Mouse (Mus musculus): ENCODE data around the gene Scrn1.

Gene Scrn1

DNA sequence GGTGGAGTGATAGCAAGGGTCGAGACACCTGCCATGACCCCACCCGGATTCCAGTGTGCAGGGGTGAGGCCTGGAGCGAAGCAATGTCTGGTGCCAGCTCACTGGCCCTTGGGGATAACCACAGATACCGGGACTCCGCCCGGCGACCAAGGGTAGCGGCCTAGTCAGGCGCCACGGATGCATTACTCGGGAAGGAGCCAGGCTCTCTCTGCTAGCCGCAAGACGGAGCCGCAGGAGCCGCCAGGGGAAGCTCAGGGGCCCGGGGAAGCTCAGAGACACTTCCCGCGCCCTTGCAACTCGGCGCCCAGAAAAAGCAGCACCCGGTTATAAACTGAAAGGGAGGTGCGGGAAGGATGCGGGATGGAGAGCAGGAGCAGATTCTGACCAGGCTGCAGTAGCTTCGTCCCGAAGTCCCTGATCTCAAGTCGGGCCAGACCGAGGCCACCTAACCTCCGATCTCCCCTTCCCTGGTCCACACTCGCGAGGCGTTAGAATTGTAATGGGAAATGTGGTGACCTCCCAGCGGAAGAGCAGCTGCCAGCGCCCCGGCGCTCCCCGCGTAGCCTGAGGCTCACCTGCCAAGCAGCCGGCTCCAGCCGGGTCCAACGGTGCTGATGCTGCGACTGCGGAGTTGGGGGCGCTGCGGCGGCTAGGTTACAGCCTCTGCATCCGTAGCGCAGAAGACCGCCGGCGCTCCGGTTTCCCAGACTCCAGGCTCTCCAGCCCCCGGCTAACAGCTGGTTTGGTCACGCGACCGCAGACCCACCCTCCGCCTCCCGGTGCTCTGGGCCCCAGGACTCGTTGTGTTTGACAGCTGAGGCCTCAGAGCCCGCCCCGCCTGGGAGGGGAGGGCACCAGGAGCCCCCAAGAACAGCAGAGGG lies at the start of gene Scrn1:
TSS of gene Scrn1 (minus strand) at position 825 of the 881 bp plus-strand sequence.
- peak; percentile 67 for DNase-seq (ENCODE audit: low read depth, low spot score)

DNA sequence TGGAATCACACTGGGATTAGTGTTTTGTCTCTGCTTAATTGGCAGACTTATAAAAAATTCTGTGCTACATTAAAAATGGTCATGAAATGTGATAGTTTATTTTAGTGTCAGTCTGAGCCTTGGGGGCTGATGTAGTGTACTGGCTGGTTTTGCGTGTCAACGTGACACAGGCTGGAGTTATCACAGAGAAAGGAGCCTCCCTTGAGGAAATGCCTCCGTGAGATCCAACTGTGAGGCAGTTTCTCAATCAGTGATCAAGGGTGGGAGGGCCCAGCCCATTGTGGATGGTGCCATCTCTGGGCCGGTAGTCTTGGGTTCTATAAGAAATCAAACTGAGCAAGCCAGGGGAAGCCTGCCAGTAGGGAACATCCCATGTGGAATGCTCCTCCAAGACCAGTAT lies 40.0 kb upstream of the Scrn1 start:
- DNase-seq (ENCODE audit: low read depth, low spot score) = no peak

DNA sequence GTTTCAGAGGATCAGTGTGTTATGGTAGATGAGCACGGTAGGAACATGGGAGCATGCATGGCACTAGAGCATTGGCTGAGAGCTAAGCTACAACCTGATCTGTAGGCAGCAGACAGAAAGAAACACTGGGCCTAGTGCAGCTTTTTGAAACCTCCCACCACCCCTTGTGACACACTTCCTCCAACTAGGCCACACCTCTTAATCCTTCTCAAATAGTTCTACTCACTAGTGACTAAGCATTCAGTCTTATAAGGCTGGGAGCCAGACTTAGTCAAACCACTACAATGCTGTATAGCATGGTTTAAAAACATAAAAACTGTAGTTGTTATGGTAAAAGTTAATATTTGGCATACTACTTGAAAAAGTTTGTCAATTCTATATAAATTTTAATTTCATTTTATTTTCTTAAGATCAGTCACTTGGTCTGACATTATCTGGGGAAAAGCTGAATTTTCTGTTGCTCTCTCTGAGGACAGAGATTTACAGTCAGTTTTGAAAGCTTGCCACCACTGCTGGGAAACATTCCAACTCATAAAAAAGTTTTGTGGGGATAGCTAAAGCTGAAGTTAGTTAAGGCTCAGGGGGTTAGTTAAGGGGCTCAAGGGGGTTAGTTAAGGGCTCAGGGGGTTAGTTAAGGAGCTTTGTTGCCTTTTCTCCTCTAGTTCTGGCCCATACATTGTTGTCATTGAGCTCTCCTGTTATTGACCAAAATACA lies 37.9 kb upstream of the Scrn1 start:
- no peak for DNase-seq (ENCODE audit: low read depth, low spot score)

DNA sequence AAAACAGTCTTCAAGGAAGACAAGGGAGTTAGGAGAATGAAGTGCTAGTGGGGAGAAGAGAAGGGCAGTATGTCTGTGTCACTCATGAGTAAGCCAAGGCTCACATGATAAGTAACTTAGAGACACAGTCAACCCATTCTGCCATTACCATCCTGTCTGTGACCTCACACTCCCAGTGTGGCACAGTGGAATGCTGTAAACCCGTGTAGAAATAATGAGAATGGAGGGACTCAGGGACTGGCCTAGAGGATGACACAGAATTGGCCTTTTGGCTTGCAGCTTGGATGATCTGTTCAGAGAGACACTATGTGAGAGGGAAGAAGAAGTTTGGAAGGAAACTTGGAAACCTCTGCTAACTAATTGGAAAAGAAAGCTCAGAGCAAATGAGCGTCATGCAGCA lies 36.6 kb upstream of the Scrn1 start:
- no peak for DNase-seq (ENCODE audit: low read depth, low spot score)

DNA sequence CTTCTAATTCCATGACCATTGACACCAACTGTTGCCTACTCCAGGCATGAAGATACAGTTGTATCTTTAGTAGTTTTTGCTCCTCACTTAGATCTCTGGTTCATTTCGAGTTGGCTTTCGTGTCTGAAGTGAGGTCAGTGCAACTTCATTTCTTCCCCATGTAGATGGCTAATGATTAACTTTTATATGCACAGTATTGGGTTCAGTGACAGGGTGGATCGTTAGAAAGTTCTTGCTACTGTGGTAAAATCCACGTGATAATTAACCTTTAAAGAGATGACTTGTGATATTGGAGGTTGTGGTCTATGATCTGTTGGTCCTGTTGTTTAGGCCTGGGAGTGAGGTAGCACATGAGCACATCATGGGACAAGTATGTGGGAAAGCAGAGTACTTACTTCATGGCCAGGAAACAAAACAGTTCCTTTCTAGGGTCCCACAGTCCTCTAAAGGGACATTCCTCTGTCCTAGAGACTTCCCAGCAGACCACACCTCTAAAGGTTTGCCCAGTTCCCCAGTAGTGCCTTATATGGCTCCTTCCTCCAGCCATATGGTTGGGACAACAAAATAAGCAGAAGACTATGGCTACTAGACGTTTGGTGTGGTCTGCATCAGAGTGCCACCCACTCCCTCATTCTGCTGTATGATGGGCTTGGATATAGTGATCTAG lies 34.5 kb upstream of the Scrn1 start:
- no peak for DNase-seq (ENCODE audit: low read depth, low spot score)

DNA sequence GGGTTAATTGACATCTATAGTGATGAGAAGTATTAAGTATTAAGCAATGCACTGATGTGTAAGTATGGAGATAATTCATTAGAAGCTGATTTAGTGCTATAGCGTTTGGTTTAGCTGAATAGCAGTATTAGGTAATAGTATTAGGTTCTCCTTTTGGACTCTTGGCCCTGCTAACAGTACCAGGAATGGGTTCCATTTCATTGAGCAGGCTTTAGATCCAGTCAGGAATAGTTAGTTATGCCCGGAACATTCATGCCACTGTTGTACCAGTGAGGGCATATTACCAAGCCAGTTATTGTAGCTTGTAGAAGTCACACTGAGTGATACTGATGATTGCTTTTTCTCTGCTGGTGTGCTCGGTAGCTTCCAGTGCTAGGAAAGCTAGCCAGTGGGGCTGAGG lies 31.4 kb upstream of the Scrn1 start:
- no peak for DNase-seq (ENCODE audit: low read depth, low spot score)

DNA sequence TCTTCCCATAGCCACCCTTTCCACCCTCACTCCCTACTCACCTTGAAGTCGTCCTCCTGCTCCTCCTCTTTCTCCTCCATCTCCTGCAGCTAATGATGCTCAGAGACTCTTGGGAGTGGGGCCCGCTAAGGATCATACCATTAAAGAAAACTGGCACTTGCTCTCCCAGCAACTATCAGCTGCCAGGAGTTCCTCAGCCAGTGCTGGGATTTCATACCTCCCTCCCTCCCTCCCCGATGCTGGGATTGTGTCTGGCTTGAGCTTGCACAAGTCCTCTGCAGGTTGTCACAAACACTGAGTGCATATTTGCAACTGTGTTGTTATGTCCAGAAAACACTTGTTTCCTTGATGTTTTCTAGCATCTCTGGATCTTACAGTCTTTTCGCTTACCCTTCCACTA lies 30.9 kb upstream of the Scrn1 start, which contains the start of gene Fkbp14:
TSS of gene Fkbp14 (minus strand) at position 101 of the 400 bp plus-strand sequence.
- DNase-seq (ENCODE audit: low read depth, low spot score) = no peak

DNA sequence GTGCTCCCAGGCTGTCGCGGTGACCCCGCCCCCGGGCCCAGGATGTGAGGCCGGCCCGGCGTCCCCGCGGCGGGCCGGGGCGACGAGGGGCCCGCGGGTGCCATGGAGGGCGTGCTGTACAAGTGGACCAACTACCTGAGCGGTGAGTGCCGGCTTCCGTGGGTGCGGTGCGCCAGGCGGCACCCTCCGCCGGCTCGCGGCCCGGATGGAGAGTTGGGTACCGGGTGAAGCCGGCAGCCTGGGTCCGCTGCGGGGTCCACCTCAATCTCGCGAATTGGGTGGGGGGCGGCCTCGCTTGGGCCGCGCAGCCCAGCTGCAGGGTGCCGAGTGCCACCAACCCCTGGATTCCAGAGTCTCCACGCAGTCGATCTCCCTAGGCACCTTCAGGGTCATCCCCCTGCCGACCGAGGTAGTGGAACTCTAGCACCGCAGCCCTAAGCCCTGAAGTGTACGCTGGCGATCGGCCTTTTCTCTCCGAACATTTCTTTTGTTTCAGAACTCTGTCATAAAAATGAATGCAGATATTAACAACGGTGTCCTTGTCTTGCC lies 29.1 kb upstream of the Scrn1 start:
- DNase-seq (ENCODE audit: low read depth, low spot score) = peak; percentile 43

DNA sequence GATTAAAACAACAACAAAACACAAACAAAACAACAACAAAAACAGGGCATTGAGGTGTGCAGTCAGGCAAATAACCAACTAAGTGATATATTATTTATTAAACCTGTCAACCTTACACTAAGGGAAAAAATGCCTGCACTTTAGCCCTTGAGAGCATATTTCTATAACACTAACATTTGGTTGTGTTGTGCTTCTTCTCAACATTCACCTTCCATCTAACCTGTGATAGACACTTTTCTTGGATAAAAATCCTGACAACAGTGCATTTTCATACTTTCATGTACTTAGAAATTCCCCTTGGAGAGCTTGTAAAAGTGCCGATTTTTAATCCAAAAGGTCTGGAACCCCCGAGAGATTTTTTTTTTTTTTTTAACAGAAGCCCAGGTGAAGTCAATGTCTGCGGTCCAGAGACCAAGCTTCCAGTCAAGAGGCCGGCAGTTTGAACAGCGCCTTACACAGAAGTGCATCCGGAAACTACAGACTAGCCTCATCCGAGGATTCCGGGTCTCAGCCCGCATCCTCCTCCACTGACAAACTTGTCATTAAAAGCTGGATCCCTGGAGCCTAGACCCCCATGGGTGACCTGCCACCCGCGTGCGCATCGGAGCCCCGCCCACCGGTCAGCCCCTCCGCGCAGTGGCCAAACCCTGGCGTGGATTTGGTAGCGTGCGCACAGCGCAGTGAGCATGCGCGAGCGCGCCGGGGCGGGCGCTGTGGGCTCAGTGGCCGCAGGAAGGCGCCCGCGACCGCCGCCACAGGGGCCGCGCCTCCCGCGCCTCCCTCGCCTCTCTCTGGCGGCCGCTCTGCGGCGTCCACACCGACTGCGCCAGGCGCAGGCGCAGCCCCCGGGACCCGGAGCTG lies 28.4 kb upstream of the Scrn1 start, which contains the start of gene Plekha8:
TSS of gene Plekha8 (plus strand) at position 643 of the 861 bp plus-strand sequence.
- peak; percentile 84 for DNase-seq (ENCODE audit: low read depth, low spot score)

DNA sequence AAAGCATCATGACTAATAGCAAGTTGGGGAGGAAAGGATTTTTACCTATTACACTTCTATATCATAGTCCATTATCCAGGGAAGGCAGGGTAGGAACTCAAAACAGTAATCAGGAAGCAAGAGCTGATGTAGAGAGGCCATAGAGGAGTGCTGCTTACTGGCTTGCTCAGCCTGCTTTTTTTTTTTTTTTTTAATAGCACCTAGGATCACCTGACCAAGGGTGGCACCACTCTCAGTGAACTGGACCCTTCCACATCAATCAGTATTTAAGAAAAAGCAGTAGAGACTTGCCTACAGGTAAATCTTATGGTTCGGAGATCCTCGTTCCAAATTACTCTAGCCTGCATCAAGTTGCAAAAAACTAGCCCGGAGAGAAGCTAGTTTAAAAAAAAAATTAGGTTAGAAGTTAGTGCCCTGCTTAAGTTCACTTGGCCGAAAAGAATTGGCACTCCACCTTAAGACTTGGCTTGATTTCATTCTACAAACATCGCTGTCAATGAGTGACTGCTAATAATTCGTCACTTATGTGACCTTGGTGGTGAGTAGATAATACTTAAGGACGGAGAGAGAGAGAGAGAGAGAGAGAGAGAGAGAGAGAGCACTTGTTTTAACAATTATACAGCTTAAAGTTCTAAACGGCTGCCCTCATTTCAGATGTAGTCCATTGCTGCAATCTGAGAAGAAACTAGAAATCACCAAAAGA lies 27.6 kb upstream of the Scrn1 start:
- no peak for DNase-seq (ENCODE audit: low read depth, low spot score)

DNA sequence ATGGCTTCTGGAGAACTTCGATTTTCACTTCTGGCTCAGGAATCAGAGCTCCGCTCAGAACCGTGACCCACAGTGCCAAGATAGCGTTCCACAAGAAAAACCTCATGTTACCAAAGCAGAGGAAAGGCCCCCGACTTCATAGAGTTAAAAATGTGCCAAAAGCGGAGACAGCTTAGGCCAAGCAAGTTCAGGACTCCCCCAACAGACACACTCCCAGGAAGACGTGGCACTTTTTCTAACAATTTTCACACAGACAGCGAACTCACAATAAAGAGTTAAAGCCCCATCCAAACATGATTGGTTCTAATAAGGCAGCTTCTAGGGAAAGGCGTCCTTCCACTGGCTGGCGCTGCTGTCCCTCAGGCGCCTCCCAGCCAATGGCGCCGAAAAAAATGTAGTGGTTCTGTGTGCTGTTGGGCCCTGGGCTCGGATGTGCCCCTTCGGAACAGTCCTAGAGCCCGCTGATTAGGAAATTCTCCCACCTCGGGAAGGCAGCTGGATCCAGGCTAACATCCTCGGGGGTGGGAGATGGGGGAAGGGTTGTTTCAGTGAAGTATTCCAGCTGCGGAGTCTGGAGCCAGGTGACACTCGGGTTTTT lies 26.7 kb upstream of the Scrn1 start:
- DNase-seq (ENCODE audit: low read depth, low spot score) = peak; percentile 93

DNA sequence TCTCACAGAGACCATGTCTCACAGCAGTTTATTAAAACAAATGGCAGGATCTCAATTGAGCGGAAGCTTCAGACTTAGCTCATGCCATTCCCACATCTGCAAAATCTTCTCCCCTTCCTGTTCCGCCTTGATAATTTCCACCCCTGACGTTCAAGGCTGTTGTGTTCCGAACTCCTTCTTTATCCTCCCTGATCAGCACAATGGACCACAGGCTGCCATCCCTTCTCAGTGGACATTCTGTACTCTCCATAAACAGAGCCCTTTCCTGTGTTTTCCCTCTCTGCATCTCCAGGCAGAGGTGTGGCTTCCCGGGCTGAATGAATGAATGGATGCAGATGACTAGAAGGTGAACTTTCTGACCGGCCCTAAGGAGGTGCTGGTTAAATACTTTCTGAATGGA lies 25.5 kb upstream of the Scrn1 start:
- DNase-seq (ENCODE audit: low read depth, low spot score) = no peak

DNA sequence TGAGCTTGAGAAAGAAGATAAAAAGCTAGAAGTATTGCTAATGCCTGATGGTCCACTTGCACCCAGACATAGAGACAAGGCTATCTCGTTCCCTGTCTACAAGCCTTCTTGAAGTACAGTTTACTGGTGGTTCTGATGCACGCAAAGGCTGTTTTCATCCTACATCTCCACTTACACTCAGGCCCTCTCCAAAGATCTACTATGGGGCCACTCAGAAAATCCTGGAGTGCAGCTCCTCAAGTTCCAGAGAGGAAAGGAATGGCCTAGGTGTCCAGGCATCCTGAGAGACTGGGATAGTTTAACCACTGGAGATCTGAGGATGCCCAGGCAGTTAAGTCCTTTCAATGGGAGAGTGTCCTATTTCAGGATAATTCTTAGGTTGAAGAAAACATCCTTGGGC lies 24.4 kb upstream of the Scrn1 start:
- no peak for DNase-seq (ENCODE audit: low read depth, low spot score)

DNA sequence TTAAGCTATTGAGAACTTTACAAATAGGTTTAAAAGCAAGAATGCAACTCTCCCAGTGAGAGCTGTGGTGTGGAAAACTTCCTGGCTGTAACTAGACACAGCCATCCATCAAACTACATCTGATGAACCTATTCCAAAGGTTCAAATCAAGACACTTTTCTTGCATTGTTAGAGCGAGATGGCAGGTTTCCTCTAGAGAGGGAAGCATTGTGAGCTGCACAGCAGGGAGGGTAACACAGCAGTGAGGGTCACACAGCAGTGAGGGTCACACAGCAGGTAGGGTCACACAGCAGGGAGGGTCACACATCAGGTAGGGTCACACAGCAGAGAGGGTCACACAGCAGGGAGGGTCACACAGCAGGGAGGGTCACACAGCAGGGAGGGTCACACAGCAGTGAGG lies 21.9 kb upstream of the Scrn1 start:
- DNase-seq (ENCODE audit: low read depth, low spot score) = peak; percentile 52

DNA sequence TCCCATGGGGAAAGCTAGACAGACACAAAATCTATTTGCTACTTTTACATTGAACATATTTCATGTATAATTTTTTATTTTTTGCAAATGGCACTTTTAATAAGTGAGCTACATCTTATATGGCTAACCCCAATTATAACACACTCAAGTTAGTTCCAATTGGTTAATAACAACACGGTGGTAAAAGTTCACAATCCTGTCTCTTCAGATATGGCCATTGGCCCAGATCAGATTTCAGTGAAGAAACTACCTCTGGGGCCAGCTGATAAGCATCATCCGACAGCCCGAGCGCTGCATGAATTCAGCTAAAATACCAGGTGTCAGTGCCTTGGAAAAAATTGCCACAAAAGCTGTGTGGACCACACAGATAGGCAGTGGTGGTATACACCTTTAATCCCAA lies 21.4 kb upstream of the Scrn1 start:
- DNase-seq (ENCODE audit: low read depth, low spot score) = no peak

DNA sequence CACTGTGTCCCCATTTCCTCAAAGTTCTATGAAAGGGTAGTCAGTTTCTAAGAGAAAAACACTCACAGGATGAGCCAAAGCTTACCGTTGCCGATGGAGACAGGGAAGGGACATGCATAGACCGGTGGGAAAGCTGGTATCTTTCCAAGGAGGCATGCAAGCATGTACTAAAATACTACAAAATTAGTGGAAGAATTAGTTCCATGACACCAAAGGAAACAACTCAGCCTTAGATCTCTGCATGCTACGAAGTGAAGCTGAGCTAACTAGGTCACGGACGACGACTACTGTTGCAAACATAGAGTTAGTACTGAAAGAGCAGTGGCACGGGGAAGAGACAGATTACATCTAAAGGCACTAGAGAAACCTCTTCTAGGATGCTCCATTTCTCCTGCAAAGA lies 20.6 kb upstream of the Scrn1 start:
- no peak for DNase-seq (ENCODE audit: low read depth, low spot score)

DNA sequence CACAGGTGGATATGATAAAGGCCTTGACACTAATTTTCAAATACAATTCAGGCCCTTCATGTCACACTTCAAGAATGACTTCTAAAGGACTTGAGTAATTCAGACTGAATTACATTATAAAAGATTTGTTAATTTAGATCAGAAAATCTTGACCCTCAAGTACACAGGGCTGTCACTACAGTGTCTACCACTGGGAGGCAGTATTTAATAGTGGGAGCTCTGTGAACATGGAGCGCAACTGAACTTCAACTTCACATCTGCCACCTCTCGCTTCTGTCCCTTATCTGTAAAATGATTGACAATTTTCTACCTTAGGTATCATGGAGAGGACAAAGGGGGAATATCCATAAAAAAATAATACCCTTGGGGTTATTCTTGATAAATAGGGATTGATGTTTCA lies 19.9 kb upstream of the Scrn1 start:
- DNase-seq (ENCODE audit: low read depth, low spot score) = peak; percentile 68

DNA sequence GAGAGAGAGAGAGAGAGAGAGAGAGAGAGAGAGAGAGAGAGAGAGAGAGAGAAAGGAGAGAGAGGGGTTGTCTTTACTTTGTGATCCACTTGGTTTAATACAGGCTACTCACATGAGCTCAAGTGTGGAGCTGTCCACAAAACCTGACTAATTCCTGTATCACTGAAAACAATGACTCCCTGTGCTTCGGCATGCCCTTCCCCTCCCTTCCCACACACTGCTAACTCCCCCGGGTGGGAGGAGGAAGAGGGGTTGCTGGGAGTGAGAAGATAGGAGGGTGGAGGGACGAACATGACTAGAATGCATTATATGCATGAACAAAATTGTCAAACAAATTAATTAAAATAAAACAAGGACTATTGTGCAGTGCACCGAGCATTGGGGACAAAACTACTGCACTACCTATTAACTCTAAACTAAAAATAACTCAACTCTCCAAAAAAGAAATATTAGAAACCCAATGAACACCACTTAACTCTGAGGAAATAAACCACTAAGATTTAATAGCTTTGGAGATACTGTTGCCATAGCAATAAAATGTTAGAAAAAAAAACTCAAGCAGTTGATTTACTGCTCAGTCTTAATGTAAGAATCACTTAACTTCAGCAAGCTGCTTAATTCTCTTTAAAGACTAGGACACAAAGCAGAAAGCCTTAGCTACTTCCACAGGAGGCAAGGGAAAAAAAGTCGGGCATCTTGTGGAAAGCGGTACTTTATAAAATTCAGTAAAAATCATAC lies 7.1 kb upstream of the Scrn1 start:
- no peak for DNase-seq (ENCODE audit: low read depth, low spot score)

DNA sequence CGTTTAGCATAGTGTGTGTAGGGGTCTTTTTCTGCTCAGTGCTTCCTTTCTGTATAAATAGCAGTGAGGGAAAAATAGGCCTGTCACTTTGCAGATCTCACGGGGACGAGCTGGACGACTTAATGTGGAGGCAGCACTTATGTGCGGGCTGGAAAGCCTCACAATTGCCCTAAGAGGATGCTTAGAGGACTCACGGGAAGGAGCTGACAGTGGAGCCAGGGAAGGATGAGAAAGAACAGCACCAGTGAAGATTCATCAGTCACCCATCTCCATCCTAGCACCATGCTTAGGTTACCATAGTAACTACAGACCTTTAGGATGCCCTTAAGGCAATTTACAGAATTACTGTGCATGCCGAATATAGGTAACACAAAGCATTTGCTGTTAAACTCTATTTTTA lies 3.5 kb upstream of the Scrn1 start:
- DNase-seq (ENCODE audit: low read depth, low spot score) = no peak

All from R1 (cell line).